Mouse (Mus musculus) MN1 (cell line): ENCODE measurements around the gene Osbpl11.
"Not testable (repeated sequence)": the region's sequence is repeated elsewhere in the genome, so short reads cannot be mapped to it uniquely, and the experiment has no call there.

Source experiments
- DNase-seq: peaks from one replicate; pipeline ENCODE4 v3.0.0-alpha.2; 2016; ENCODE audit warnings: low spot score

Gene Osbpl11

DNA sequence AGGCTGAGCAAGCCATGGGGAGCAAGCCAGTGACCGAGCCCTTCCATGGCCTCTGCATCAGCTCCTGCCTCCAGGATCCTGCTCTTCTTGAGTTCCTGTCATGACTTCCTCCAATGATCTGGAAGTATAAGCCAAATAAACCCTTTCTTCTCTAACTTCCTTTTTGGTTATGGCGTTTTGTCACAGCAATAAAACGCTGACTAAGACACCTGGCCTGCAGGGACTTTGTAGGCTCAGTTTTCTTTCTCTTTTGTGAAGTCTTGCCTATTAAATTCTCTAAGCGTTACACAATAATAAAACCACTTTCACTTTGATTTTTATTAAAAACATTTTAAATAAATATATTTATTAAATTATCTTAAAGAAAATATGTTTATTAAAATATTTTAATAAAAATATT, 7.1 kb upstream of the Osbpl11 start:
- no peak for DNase-seq

DNA sequence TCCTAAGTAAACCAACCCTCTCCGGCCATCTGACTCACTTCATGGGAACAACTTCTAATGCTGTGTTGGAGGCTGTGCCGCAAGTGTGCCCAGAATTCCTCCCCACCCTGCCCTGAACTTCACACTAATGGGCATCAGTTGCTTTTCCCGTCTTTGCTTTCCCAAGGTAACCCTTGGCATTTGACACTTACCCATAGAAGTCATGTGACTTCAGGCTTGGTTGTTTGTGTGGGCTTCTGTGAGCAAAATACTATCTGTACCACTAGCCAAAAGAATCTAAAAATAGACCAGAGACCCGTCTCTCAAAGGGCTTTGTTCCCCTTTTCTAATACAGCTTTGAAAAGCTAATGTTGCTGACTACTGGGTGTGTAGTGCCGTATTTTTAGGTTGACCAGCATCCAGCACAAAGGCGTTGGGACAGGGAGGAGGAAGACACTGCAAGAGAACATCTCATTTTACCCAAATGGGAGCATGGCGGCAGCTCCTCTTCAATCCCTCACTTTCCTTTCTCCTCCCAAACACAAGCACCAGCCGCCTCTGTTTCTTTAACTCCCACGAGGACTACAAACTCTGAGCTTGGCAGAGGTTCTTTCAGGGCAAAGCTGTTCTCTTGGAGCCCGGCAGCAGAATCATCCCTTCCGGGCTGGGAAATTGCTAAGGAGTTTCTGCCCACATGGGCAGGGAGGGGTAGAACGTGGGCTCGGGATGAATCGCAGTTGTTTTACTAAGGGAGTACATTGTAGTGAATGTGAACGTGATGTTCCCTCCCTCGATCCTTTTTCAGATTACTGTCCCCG, 6.4 kb upstream of the Osbpl11 start:
- DNase-seq = no peak

DNA sequence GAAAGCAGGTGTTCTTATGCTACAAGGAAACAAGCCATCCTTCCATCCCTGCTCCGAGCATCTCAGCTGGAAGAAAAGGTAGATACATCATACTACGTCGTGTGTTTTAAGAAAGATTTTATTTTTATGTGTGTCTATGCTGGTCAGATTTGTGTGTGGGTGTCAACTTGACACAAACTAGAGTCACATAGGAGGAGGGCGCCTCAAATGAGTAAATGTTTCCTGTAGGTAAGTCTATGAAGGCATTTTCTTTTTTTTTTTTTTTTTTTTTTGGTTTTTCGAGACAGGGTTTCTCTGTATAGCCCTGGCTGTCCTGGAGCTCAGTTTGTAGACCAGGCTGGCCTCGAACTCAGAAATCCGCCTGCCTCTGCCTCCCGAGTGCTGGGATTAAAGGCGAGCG, 5.6 kb upstream of the Osbpl11 start:
- not testable (repeated sequence) for DNase-seq

DNA sequence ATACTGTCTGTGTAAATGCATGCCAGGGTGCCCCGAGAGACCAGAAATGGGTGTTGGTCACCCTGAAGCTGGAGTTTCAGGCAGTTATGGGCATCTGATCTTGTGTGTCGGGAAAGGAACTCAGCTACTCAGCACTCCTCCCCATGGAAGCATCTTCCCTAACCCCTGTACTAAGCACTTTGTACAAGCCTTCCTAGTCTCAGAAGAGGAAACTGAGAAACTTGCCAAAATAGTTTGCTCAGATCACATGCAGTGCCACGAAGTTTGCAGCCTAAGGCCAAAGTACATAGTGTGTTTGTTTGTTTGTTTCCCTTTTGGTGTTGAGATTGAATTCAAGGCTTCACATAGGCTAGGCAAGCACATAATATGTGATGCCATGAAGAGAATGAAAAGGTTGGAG, 5.0 kb upstream of the Osbpl11 start:
- no peak for DNase-seq

DNA sequence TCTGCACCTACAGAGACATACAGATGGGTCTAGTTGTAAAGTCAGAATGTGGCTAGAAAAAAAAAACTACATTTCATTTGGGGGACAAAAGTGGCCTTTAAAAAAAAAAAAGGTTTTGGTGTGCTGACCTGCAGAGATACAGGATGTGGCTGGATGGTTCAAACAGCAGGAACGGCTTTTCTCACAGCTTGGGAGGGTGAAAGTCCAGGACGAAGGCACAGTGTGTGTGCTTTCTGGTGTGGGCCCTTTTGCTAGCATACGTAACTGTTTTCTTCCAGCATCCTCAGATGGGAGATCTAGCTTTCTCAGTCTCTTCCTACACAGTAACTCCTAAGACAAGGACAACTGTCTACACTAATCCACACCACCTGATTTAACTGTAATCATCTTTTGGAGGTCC, 4.1 kb upstream of the Osbpl11 start:
- DNase-seq = no peak

DNA sequence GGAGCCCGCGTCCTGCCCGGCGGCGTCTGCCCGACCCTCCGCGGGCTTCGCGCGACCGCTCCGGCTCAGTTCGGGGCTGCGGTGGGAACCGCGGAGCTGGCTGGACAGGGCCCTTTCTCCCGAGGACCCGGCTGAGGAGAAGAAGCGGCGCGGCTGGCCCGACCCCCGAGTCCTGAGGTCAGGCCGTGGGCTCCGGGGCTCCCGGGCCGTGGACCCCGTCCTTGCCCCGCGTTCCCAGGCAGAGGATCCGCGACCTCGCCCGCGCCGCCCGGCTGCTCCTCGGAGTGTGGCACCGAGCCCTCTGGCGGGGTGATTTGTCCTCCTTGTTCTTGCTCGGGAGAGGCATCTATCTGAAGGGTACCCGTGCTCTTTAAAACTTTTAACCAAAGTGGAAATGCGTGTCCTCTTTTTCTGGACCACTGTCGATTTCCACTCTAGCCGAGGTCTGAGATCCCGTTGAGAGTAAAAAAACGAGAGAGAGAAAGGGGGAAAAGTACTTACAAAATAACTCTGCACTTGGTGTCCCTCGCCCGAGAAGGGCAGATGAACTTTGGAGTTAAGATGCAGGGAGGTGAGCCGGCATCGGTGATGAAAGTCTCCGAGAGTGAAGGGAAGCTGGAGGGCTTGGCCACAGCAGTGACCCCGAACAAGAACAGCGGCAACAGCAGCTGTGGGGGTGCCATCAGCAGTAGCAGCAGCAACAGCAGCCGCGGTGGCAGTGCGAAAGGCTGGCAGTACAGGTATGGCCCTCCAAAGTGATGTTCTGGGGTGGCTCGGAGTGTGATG, 583 bp downstream of the Osbpl11 start:
- peak; percentile 63 for DNase-seq

DNA sequence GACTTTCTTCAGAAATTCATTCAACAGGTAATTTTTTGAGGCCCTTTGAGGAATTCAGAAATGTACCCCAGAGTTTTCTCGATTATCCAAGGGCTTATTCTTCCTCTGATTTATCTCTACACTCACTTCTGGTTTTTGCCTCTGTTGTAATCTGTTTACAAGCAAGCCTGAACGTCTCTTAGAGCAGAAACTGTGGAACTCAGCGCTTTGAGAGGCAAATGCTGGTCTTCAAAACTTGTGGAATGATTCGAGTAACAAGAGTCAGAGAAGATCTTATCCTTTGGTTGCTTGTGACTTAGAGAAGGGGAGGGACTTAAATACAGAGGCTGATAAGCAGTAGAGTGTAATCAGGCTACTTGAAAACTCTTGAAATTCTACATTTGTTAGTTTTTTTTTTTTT, 1.3 kb downstream of the Osbpl11 start:
- no peak for DNase-seq

DNA sequence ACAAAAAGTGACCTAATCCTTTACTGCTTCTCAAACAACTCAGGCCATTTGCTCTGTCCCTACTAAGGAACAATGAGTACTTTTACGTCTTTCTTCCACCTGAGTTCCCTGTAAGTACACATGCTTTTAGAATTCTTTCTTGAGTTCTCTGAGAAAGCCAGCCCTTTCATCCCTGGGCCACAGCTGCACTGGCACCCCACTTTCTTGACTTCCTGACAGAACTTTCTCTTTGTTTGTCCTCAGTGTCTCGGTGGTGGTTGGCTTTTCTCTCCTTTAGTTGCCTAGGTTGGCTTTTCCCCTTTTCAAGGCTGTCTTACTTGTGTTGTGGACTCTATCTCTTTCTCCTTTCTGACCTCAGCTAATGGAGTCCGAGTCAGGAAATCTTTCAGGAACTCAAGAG, 3.2 kb downstream of the Osbpl11 start:
- DNase-seq = no peak

DNA sequence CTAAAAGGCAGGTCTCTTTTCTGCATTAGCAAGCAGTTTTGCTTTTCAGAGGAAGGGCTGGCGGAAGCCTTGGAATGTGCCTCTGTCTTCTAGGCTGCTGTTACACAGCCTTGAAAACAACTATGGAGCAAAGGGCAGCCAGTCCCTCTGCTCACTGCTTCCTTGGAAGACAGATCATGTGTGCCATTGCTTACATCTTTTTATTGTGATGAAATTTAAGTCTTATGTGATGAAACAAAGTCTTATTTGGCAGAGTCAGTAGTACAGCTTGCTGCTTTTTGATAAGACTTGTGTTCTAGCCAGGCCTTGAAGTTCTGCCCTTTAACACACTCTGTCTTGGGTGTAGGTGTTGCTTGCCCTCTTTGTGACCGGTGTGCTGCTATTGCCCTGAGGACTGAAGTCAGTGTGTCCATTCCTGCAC, 6.8 kb downstream of the Osbpl11 start:
- DNase-seq = no peak

DNA sequence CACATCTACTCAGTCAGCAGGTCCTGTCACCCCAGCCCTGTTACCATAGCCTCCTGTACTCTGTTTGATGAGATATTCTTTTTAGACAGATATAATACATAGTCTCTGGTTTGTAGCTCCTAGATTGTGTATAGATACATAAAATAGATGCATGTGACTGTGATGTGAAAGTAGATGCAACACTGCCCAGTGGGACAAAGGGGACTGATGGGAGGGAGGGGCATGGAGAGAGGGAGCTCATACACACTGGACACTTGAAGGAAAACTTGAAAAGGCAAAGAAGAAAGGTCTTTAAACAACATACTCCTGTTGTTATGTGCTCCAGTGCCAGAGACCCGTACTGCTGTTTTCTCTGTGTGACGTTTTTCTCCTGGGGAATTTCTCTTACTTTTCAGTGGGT, 7.4 kb downstream of the Osbpl11 start:
- DNase-seq = no peak

DNA sequence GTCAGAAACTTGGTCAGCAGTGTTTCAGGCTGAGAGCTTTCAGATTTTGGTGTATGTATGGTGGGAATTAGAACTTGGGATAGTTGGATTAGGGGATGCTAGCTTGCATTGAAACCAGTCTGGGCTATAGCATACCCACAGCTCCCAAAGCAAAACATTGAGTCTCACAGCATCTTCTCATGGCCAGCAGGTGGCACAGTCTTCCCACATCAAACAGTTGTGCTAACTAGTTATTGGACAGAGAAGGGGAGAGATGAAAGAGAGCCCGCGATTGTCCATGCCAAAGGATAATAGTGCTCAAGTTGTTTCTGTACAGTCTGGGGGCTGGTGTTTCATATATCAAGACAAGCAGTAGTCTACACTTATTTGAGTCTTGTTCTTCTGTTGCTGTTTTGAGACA, 8.8 kb downstream of the Osbpl11 start:
- peak; percentile 47 for DNase-seq

DNA sequence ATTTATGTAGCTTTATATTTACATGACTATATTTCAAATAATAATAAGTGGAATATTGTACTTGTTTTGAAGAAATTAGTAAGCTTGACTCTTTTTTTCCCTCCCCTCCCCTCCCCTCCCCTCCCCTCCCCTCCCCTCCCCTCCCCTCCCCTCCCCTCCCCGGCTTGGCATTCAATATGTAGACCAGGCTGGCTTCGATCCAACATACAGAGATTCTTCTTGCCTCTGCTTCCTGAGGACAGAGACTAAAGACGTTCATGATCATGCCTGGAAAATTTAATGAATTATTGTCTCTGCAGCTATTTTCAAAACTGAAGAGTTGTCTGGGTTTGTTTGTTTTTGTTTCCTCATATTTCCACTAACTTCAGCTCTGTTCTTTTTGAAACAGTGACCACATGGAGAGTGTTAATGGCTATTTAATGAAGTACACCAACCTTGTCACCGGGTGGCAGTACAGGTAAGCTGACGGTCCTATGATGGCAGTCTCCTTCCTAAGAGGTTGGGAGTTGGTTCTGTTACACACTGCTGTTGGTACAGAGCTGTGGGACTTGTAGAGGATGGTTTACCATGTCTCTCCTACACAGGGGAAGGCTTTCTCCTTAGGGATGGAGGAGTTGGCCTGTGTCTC, 10.9 kb downstream of the Osbpl11 start:
- DNase-seq = peak; percentile 55

DNA sequence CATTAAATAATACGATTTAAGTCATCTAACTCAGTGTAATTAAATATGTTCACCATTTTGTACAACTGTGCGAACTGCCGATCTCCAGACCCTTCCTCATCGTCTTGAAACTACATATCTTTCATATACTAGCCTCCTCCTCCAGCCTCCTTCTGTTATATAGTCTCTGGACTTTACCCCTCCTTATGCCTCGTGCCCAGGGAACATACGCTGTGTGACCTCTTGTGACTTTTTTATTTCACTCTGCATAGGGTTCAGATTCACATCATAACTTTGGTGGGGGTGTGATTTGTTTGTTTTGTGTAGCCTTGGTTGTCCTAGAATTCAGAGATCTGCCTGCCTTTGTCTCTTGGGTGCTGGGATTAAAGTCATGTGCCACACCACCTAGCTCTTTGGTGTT, 11.7 kb downstream of the Osbpl11 start:
- DNase-seq = no peak

DNA sequence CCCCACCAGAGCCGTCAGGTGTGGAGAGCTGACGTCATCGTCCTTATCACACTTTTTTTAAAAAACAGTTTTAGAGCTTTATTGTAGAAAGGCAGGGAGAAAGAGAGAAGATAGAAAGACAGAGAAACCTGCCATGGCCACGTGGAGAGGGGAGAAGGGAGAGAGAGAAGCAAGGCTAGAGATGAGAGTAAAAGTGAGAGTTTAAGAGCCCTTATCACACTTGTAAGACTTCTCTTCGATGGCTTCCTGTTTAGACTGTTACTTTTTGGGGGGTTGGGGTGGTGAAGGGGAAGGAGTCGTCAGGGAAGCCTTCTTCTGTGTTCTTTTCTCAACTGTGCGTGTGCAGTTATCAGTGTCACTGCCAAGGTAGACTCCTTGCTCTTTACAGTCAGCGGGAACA, 15.7 kb downstream of the Osbpl11 start:
- no peak for DNase-seq

DNA sequence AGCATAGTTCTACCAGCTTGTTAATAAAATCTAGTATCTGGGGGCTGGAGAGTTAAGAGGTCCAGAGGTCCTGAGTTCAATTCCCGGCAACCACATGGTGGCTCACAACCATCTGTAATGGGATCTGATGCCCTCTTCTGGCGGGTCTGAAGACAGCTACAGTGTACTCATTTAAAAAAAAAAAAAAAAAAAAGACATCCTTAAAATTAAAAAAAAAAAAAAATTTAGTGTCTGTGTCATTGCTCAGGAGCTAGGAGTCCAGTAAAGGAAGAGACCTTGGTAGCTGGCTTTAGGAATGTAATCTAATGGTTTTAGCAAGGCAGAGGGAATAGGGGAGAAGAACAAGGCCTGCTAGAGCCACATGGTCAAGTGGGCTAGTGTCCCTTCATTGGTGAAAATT, 25.9 kb downstream of the Osbpl11 start:
- no peak for DNase-seq

DNA sequence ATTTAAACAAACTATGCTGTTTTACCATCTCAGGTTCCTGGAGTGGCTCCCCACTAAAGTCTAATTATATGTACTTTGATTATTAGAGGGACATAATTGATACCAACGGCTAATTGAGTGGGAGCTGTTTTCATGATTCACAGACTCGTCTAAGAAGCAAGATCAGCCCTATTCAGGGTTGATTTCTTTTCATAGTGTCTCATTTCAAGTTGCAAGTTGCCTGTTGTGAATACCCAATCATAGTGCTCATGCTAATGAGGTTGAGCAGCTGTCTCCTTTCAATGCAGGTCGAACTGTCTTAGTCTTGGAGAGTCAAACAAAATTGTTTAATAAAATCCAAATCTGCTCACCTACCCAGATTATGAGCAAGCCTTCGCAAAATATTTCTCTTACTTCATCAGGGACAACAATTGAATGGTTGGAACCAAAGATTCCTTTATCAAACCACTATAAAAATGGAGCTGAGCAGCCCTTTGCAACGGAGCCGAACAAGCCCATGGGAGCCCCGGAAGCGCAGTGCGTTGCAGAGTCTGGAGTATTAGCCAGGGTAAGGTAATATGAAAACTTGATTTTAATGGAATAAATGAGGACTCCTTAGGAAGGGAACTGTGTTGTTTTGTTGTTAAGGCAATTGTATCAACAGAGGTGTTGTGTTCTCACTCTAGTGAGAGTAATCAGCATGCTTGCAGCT, 31.6 kb downstream of the Osbpl11 start:
- DNase-seq = no peak

DNA sequence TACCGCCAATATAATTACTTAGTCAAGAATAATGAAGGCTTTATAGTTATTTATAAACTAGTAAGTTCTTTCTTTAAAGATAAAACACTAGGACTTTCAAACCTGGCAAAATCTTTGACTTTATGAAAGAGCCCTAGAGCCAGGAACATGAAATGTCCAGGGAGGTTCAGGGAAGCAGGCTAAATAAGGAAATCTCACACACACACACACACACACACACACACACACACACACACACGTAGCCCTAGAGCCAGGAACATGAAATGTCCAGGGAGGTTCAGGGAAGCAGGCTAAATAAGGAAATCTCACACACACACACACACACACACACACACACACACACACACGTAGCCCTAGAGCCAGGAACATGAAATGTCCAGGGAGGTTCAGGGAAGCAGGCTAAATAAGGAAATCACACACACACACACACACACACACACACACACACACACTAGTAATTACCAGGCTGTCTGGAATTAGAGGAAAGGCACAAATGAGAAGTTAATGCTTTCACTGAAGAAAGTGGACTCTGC, 32.7 kb downstream of the Osbpl11 start:
- DNase-seq = not testable (repeated sequence)

DNA sequence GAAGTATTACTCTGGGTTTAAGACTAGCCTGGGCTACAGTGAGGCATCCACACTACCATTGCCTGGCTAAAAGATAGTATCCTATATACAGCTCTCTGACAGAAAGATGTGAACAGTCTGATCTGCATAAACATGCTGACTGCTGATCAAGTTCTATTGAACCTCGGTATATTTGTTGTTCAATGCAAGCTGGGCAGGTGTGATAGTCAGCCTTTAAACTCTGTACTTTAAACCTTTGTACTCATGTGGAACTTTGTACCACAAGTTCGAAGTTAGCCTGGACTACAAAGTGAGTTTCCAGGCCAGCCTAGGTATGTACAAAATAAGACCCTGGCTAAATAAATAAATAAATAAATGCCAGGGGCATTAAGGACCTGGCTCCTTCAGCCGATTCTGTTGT, 37.6 kb downstream of the Osbpl11 start:
- no peak for DNase-seq

DNA sequence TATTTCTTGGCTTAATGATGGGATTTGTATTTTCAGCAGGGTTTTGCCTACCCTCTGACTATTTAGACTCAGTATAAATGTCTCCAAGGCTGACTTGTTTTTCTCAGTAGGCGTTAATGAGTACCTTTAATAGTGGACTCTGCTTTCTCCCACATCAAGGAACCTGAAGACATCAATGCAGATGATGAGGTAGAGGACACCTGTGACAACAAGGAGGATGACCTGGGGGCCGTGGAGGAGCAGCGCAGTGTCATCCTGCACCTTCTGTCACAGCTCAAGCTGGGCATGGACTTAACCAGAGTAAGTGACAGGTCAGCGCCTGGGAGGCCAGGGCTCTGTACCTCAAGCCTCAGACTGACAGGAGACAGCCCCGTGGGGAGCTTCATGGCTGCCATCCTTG, 39.5 kb downstream of the Osbpl11 start:
- DNase-seq = no peak

DNA sequence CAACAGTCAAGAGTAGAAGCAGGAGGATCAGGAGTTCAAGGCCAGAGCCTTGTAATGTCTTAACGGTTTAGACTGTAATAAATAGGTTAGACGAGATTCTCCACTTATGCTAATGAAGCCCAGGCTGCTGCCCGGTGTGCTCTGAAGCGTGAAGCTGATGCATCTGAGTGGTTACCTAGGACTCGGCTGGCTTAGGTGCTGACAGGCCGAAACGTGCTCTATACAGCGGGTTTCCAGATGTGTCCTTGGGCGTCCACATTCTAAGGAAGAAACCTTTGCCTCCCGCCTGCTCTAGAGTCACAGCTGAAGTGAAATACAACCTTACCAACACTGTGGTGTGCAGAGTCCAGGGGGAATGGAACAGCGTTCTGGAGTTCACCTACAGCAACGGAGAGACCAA, 49.3 kb downstream of the Osbpl11 start:
- DNase-seq = no peak

DNA sequence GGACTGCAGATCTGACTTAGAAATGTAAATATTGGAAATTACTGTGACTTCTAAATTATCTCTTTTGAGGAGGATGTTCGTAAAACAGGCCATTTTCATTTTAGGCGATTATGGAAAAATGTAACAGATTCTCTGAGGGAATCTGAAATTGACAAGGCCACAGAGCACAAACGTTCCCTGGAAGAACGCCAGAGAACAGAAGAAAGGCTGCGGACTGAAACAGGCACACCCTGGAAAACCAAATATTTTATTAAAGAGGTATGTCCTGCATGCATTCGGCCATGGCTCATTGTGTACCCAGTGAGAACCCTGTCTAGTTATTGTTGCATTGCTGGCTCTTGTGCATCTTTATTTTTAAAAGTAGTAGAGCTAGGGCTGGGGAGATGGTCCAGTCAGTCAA, 51.3 kb downstream of the Osbpl11 start:
- no peak for DNase-seq

DNA sequence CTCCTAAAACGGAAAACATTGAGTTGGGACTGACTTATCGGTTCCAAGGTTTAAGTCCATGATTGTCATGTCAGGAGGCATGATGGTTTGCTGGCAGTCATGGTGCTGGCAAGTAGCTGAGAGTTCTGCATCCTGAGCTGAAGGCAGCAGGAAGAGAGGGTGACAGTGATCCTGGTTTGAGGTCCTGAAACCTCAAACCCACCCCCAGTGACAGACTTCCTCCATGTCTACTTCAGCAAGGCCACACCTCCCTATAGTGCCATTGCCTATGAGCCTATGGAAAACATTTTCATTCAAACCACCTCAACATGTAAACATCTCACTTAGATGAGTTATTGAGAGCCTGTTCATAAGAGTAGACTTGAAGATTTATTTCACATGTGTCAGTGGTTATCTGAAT, 54.4 kb downstream of the Osbpl11 start:
- DNase-seq = no peak
